Mouse (Mus musculus): ENCODE measurements at regions not wholly inside any gene's neighbourhood (a gene's known extent, or its start where the extent isn't known, plus 50 kb on each side); places are given as distances from the start of the nearest gene placed in this dataset.

DNA sequence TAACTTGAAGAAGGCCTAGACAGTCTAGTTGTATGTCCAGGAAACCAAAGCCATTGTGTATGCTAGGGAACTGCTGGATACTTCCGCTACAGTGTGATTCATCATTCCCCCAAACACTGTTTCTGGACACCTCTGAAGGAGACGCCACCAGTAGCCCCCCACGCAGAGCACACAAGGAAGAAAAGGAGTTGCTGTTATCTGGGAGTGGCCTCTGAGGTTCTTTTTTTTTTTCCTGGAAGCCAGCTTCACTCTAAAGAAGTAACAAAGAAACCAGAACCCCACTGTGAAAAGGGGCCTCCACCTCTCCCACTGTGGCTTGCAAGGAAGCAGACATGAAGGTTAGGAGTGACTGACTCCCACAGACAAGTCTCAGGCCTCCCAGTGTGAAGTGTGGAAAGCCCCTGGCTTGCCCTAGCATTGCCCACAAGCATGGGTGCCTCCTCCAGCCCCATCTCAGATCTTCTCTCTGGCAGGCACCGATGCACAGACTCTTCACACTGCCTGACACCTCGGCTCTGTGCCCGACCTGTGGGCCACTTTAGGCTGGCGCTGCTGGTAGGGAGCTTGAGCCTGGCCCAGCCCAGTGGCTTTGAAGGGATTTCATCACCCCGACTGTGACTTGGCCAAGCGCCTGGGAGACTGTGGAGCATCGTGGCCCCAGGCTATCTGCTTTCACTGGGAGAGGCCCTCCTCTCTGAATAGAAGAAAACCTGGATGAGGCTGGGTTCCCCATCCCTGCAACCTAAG is 181.8 kb upstream of the Hes1 start:
- TF ChIP-seq CTCF (IDR thresholded peaks at IDR 0.05; ENCODE audit: low read depth) = no peak
- no peak for TF ChIP-seq EP300 (IDR thresholded peaks at IDR 0.05; ENCODE audit: low read depth)
